Mouse (Mus musculus): ENCODE measurements around the gene Nrip1. TPM values are rescaled to one million over a fixed set of nuclear protein-coding genes. Genes with fewer than 3 reads are reported as not detected.

Gene Nrip1
- total RNA-seq, 1 experiment, result 11.8 TPM

GRCm38 (mm10) chr16:76416060-76416438 lies 42.4 kb upstream of the Nrip1 start:
- Histone ChIP-seq H3K4me3 (ENCODE audit: insufficient read depth in 1 of 2, low read depth in 1 of 2, low read length in 2 of 2, poor library complexity in 1 of 2, severe bottlenecking in 1 of 2) (no peak overlapping the region), H3K36me3 (ENCODE audit: control insufficient read depth, insufficient read depth, low read length, poor library complexity, severe bottlenecking) (no peaks in the 10 kb centered on the region), H3K9me3 (ENCODE audit: control insufficient read depth, insufficient read depth, low read depth, low read length) (no peaks in the 10 kb centered on the region), H3K27ac (ENCODE audit: insufficient read depth, low read depth, low read length, poor library complexity, severe bottlenecking) (no peak overlapping the region), H3K9ac (ENCODE audit: insufficient read depth, low read depth, low read length, poor library complexity, severe bottlenecking) (no peak overlapping the region), H3K4me1 (ENCODE audit: control insufficient read depth in 2 of 2, insufficient read depth in 2 of 2, low read length in 2 of 2, poor library complexity in 1 of 2) (peaks cover 0 to 2% of the 10 kb centered on the region in 2 experiments; a peak in 1 of 4 replicates)
- in situ Hi-C loops (cut with MboI; ENCODE audit: low sequenced_read_pairs in 2 of 2, unreplicated experiment in 2 of 2), result no loop called here
- no peak for DNase-seq (ENCODE audit: low read depth, low spot score)
- TF ChIP-seq MAFK (IDR thresholded peaks at IDR 0.05; ENCODE audit: insufficient read depth, low read depth, low read length) (no peak), CHD2 (IDR thresholded peaks at IDR 0.05; ENCODE audit: low read depth, low read length) (no peak), HCFC1 (IDR thresholded peaks at IDR 0.05; ENCODE audit: borderline replicate concordance, insufficient read depth, low read length) (no peak), ZNF384 (IDR thresholded peaks at IDR 0.05; ENCODE audit: low read depth, low read length) (no peak), ZC3H11A (IDR thresholded peaks at IDR 0.05; ENCODE audit: borderline replicate concordance, low read depth, low read length) (no peak)

GRCm38 (mm10) chr16:76415407-76416059 lies 41.9 kb upstream of the Nrip1 start:
- in situ Hi-C loops (cut with MboI; ENCODE audit: low sequenced_read_pairs in 2 of 2, unreplicated experiment in 2 of 2), result no loop called here

GRCm38 (mm10) chr16:76414528-76414927 lies 40.9 kb upstream of the Nrip1 start:
- Histone ChIP-seq H3K27ac (ENCODE audit: insufficient read depth, low read depth, low read length, poor library complexity, severe bottlenecking) (no peak overlapping the region), H3K36me3 (ENCODE audit: control insufficient read depth, insufficient read depth, low read length, poor library complexity, severe bottlenecking) (no peaks in the 10 kb centered on the region), H3K9me3 (ENCODE audit: control insufficient read depth, insufficient read depth, low read depth, low read length) (no peaks in the 10 kb centered on the region), H3K4me3 (ENCODE audit: insufficient read depth in 1 of 2, low read depth in 1 of 2, low read length in 2 of 2, poor library complexity in 1 of 2, severe bottlenecking in 1 of 2) (no peak overlapping the region), H3K4me1 (ENCODE audit: control insufficient read depth in 2 of 2, insufficient read depth in 2 of 2, low read length in 2 of 2, poor library complexity in 1 of 2) (peaks cover 0 to 2% of the 10 kb centered on the region in 2 experiments; a peak in 1 of 4 replicates), H3K9ac (ENCODE audit: insufficient read depth, low read depth, low read length, poor library complexity, severe bottlenecking) (no peak overlapping the region)
- TF ChIP-seq ZC3H11A (IDR thresholded peaks at IDR 0.05; ENCODE audit: borderline replicate concordance, low read depth, low read length) (no peak), CHD2 (IDR thresholded peaks at IDR 0.05; ENCODE audit: low read depth, low read length) (no peak), HCFC1 (IDR thresholded peaks at IDR 0.05; ENCODE audit: borderline replicate concordance, insufficient read depth, low read length) (no peak)
- in situ Hi-C loops (cut with MboI; ENCODE audit: low sequenced_read_pairs in 2 of 2, unreplicated experiment in 2 of 2), result no loop called here
- no peak for DNase-seq (ENCODE audit: low read depth, low spot score)

More at GRCm38 (mm10) chr16:76415407-76416059, 41.9 kb upstream of the Nrip1 start:
- no peak overlapping the region for H3K27ac ChIP-seq (ENCODE audit: insufficient read depth, low read depth, low read length, poor library complexity, severe bottlenecking)
- H3K36me3 ChIP-seq (ENCODE audit: control insufficient read depth, insufficient read depth, low read length, poor library complexity, severe bottlenecking), result no peaks in the 10 kb centered on the region
- DNase-seq (ENCODE audit: low read depth, low spot score), result no peak
- TF ChIP-seq MAFK (IDR thresholded peaks at IDR 0.05; ENCODE audit: insufficient read depth, low read depth, low read length) (no peak), HCFC1 (IDR thresholded peaks at IDR 0.05; ENCODE audit: borderline replicate concordance, insufficient read depth, low read length) (no peak), ZNF384 (IDR thresholded peaks at IDR 0.05; ENCODE audit: low read depth, low read length) (no peak), CHD2 (IDR thresholded peaks at IDR 0.05; ENCODE audit: low read depth, low read length) (no peak), ZC3H11A (IDR thresholded peaks at IDR 0.05; ENCODE audit: borderline replicate concordance, low read depth, low read length) (no peak)
- H3K4me3 ChIP-seq (ENCODE audit: insufficient read depth in 1 of 2, low read depth in 1 of 2, low read length in 2 of 2, poor library complexity in 1 of 2, severe bottlenecking in 1 of 2), result no peak overlapping the region
- H3K4me1 ChIP-seq (ENCODE audit: control insufficient read depth in 2 of 2, insufficient read depth in 2 of 2, low read length in 2 of 2, poor library complexity in 1 of 2), result peaks cover 0 to 2% of the 10 kb centered on the region in 2 experiments; a peak in 1 of 4 replicates
- no peaks in the 10 kb centered on the region for H3K9me3 ChIP-seq (ENCODE audit: control insufficient read depth, insufficient read depth, low read depth, low read length)
- no peak overlapping the region for H3K9ac ChIP-seq (ENCODE audit: insufficient read depth, low read depth, low read length, poor library complexity, severe bottlenecking)

GRCm38 (mm10) chr16:76413581-76413980 lies 40.0 kb upstream of the Nrip1 start:
- no peak for DNase-seq (ENCODE audit: low read depth, low spot score)
- TF ChIP-seq ZC3H11A (IDR thresholded peaks at IDR 0.05; ENCODE audit: borderline replicate concordance, low read depth, low read length), result no peak
- TF ChIP-seq HCFC1 (IDR thresholded peaks at IDR 0.05; ENCODE audit: borderline replicate concordance, insufficient read depth, low read length), result no peak
- TF ChIP-seq CHD2 (IDR thresholded peaks at IDR 0.05; ENCODE audit: low read depth, low read length), result no peak
- no peak for TF ChIP-seq MAFK (IDR thresholded peaks at IDR 0.05; ENCODE audit: insufficient read depth, low read depth, low read length)
- TF ChIP-seq ZNF384 (IDR thresholded peaks at IDR 0.05; ENCODE audit: low read depth, low read length), result no peak
- Histone ChIP-seq H3K9ac (ENCODE audit: insufficient read depth, low read depth, low read length, poor library complexity, severe bottlenecking) (no peak overlapping the region), H3K9me3 (ENCODE audit: control insufficient read depth, insufficient read depth, low read depth, low read length) (no peaks in the 10 kb centered on the region), H3K4me1 (ENCODE audit: control insufficient read depth in 2 of 2, insufficient read depth in 2 of 2, low read length in 2 of 2, poor library complexity in 1 of 2) (no peaks in the 10 kb centered on the region), H3K4me3 (ENCODE audit: insufficient read depth in 1 of 2, low read depth in 1 of 2, low read length in 2 of 2, poor library complexity in 1 of 2, severe bottlenecking in 1 of 2) (no peak overlapping the region), H3K27ac (ENCODE audit: insufficient read depth, low read depth, low read length, poor library complexity, severe bottlenecking) (no peak overlapping the region), H3K36me3 (ENCODE audit: control insufficient read depth, insufficient read depth, low read length, poor library complexity, severe bottlenecking) (no peaks in the 10 kb centered on the region)
- in situ Hi-C loops (cut with MboI; ENCODE audit: low sequenced_read_pairs in 2 of 2, unreplicated experiment in 2 of 2), result no loop called here
